Mouse (Mus musculus): ENCODE data around the gene Olfr571. TPM values are rescaled to one million over a fixed set of nuclear protein-coding genes. Genes with fewer than 3 reads are reported as not detected.

Gene Olfr571
- polyA plus RNA-seq (2016; fragmentation: Nextera tagmentation; extraction: Ambion mirVana) = 0.07 TPM in 1 of 2 replicates, not detected in the other

- Histone ChIP-seq H3K9me3 (no peaks in the 10 kb centered on the region), H3K27ac (replicated peaks) (no peak within 1 kb of the TSS), H3K36me3 (replicated peaks) (no peaks in the 10 kb centered on the region), H3K4me3 (no peak within 1 kb of the TSS), H3K4me1 (no peaks in the 10 kb centered on the region), H3K27me3 (replicated peaks; ENCODE audit: low read depth, poor library complexity, severe bottlenecking) (no peaks in the 10 kb centered on the region)
- DNase-seq (ENCODE audit: low spot score) = no peak
- 54% methylated on average over 4 of the region's 4 CpGs for WGBS
Measured at GRCm38 (mm10) chr7:102917032-102917875, at the start of gene Olfr571. Olfr571 (minus strand) TSS chr7:102917536.

GRCm38 (mm10) chr7:102962360-102962759, 45.0 kb upstream of the Olfr571 start, which contains the start of gene Olfr576:
Olfr576 (plus strand) TSS chr7:102962660.
- 60% methylated on average over 2 of the region's 2 CpGs for WGBS
- H3K27ac ChIP-seq (replicated peaks) = no peak within 1 kb of the TSS
- H3K9me3 ChIP-seq = no peaks in the 10 kb centered on the region
- no peaks in the 10 kb centered on the region for H3K4me1 ChIP-seq
- H3K36me3 ChIP-seq (replicated peaks) = no peaks in the 10 kb centered on the region
- H3K4me3 ChIP-seq = no peak within 1 kb of the TSS
- H3K27me3 ChIP-seq (replicated peaks; ENCODE audit: low read depth, poor library complexity, severe bottlenecking) = no peaks in the 10 kb centered on the region
- no peak for DNase-seq (ENCODE audit: low spot score)

GRCm38 (mm10) chr7:102958593-102958992, 41.3 kb upstream of the Olfr571 start, which contains the start of gene Olfr575:
Olfr575 (minus strand) TSS chr7:102958775.
- no peaks in the 10 kb centered on the region for H3K36me3 ChIP-seq (replicated peaks)
- H3K4me3 ChIP-seq = no peak within 1 kb of the TSS
- H3K4me1 ChIP-seq = no peaks in the 10 kb centered on the region
- H3K27ac ChIP-seq (replicated peaks) = no peak within 1 kb of the TSS
- H3K27me3 ChIP-seq (replicated peaks; ENCODE audit: low read depth, poor library complexity, severe bottlenecking) = no peaks in the 10 kb centered on the region
- no peaks in the 10 kb centered on the region for H3K9me3 ChIP-seq
- 83% methylated on average over 1 of the region's 1 CpGs for WGBS
- no peak for DNase-seq (ENCODE audit: low spot score)

- no peak overlapping the region for H3K4me3 ChIP-seq
- WGBS = 77% methylated on average over 3 of the region's 3 CpGs
- H3K9me3 ChIP-seq = no peaks in the 10 kb centered on the region
- no peak for DNase-seq (ENCODE audit: low spot score)
- H3K27ac ChIP-seq (replicated peaks) = no peak overlapping the region
- no peaks in the 10 kb centered on the region for H3K27me3 ChIP-seq (replicated peaks; ENCODE audit: low read depth, poor library complexity, severe bottlenecking)
- H3K36me3 ChIP-seq (replicated peaks) = no peaks in the 10 kb centered on the region
- no peaks in the 10 kb centered on the region for H3K4me1 ChIP-seq
Measured at GRCm38 (mm10) chr7:102958137-102958536, 40.8 kb upstream of the Olfr571 start.

- H3K9me3 ChIP-seq = no peaks in the 10 kb centered on the region
- no peaks in the 10 kb centered on the region for H3K36me3 ChIP-seq (replicated peaks)
- H3K4me1 ChIP-seq = no peaks in the 10 kb centered on the region
- H3K27me3 ChIP-seq (replicated peaks; ENCODE audit: low read depth, poor library complexity, severe bottlenecking) = no peaks in the 10 kb centered on the region
- 75% methylated on average over 1 of the region's 1 CpGs for WGBS
- H3K27ac ChIP-seq (replicated peaks) = no peak overlapping the region
- no peak overlapping the region for H3K4me3 ChIP-seq
- no peak for DNase-seq (ENCODE audit: low spot score)
Measured at GRCm38 (mm10) chr7:102950732-102951131, 33.4 kb upstream of the Olfr571 start.

- no peak for DNase-seq (ENCODE audit: low spot score)
- Histone ChIP-seq H3K4me3 (no peak within 1 kb of the TSS), H3K9me3 (no peaks in the 10 kb centered on the region), H3K4me1 (no peaks in the 10 kb centered on the region), H3K36me3 (replicated peaks) (no peaks in the 10 kb centered on the region), H3K27me3 (replicated peaks; ENCODE audit: low read depth, poor library complexity, severe bottlenecking) (no peaks in the 10 kb centered on the region), H3K27ac (replicated peaks) (no peak within 1 kb of the TSS)
- WGBS = 85% methylated on average over 1 of the region's 1 CpGs
Measured at GRCm38 (mm10) chr7:102948167-102948566, 30.8 kb upstream of the Olfr571 start, which contains the start of gene Olfr574. Olfr574 (plus strand) TSS chr7:102948467.

GRCm38 (mm10) chr7:102943417-102943816, 26.1 kb upstream of the Olfr571 start:
- 83% methylated on average over 1 of the region's 1 CpGs for WGBS
- no peaks in the 10 kb centered on the region for H3K36me3 ChIP-seq (replicated peaks)
- no peaks in the 10 kb centered on the region for H3K9me3 ChIP-seq
- no peaks in the 10 kb centered on the region for H3K4me1 ChIP-seq
- H3K27me3 ChIP-seq (replicated peaks; ENCODE audit: low read depth, poor library complexity, severe bottlenecking) = no peaks in the 10 kb centered on the region
- H3K27ac ChIP-seq (replicated peaks) = no peak overlapping the region
- no peak overlapping the region for H3K4me3 ChIP-seq
- DNase-seq (ENCODE audit: low spot score) = no peak

- Histone ChIP-seq H3K27ac (replicated peaks) (no peak within 1 kb of the TSS), H3K4me3 (no peak within 1 kb of the TSS), H3K9me3 (no peaks in the 10 kb centered on the region), H3K4me1 (no peaks in the 10 kb centered on the region), H3K27me3 (replicated peaks; ENCODE audit: low read depth, poor library complexity, severe bottlenecking) (no peaks in the 10 kb centered on the region), H3K36me3 (replicated peaks) (no peaks in the 10 kb centered on the region)
- 92% methylated on average over 2 of the region's 2 CpGs for WGBS
- DNase-seq (ENCODE audit: low spot score) = no peak
Measured at GRCm38 (mm10) chr7:102942475-102942874, 25.1 kb upstream of the Olfr571 start, which contains the start of gene Olfr573-ps1. Olfr573-ps1 (minus strand) TSS chr7:102942575.

GRCm38 (mm10) chr7:102927105-102927504, 9.8 kb upstream of the Olfr571 start:
- Histone ChIP-seq H3K27ac (replicated peaks) (no peak overlapping the region), H3K4me3 (no peak overlapping the region), H3K36me3 (replicated peaks) (no peaks in the 10 kb centered on the region), H3K4me1 (no peaks in the 10 kb centered on the region), H3K9me3 (no peaks in the 10 kb centered on the region), H3K27me3 (replicated peaks; ENCODE audit: low read depth, poor library complexity, severe bottlenecking) (no peaks in the 10 kb centered on the region)
- DNase-seq (ENCODE audit: low spot score) = no peak
- WGBS = 73% methylated on average over 3 of the region's 3 CpGs

GRCm38 (mm10) chr7:102924109-102924508, 6.8 kb upstream of the Olfr571 start, which contains the start of gene Olfr572:
Olfr572 (plus strand) TSS chr7:102924409.
- no peak within 1 kb of the TSS for H3K4me3 ChIP-seq
- no peaks in the 10 kb centered on the region for H3K27me3 ChIP-seq (replicated peaks; ENCODE audit: low read depth, poor library complexity, severe bottlenecking)
- no peaks in the 10 kb centered on the region for H3K4me1 ChIP-seq
- no peak for DNase-seq (ENCODE audit: low spot score)
- H3K36me3 ChIP-seq (replicated peaks) = no peaks in the 10 kb centered on the region
- 66% methylated on average over 1 of the region's 1 CpGs for WGBS
- H3K9me3 ChIP-seq = no peaks in the 10 kb centered on the region
- no peak within 1 kb of the TSS for H3K27ac ChIP-seq (replicated peaks)

- H3K9me3 ChIP-seq = no peaks in the 10 kb centered on the region
- no peaks in the 10 kb centered on the region for H3K27me3 ChIP-seq (replicated peaks; ENCODE audit: low read depth, poor library complexity, severe bottlenecking)
- H3K36me3 ChIP-seq (replicated peaks) = no peaks in the 10 kb centered on the region
- no peak for DNase-seq (ENCODE audit: low spot score)
- WGBS = 21% methylated on average over 1 of the region's 1 CpGs
- H3K4me1 ChIP-seq = no peaks in the 10 kb centered on the region
- H3K4me3 ChIP-seq = no peak overlapping the region
- no peak overlapping the region for H3K27ac ChIP-seq (replicated peaks)
Measured at GRCm38 (mm10) chr7:102919632-102920031, 2.3 kb upstream of the Olfr571 start.

GRCm38 (mm10) chr7:102916405-102916804, 931 bp downstream of the Olfr571 start:
- H3K4me3 ChIP-seq = no peak overlapping the region
- no peaks in the 10 kb centered on the region for H3K27me3 ChIP-seq (replicated peaks; ENCODE audit: low read depth, poor library complexity, severe bottlenecking)
- 72% methylated on average over 5 of the region's 5 CpGs for WGBS
- H3K27ac ChIP-seq (replicated peaks) = no peak overlapping the region
- H3K4me1 ChIP-seq = no peaks in the 10 kb centered on the region
- no peaks in the 10 kb centered on the region for H3K9me3 ChIP-seq
- H3K36me3 ChIP-seq (replicated peaks) = no peaks in the 10 kb centered on the region
- DNase-seq (ENCODE audit: low spot score) = no peak

GRCm38 (mm10) chr7:102915261-102915660, 2.1 kb downstream of the Olfr571 start:
- WGBS = 58% methylated on average over 1 of the region's 1 CpGs
- no peak overlapping the region for H3K4me3 ChIP-seq
- no peaks in the 10 kb centered on the region for H3K36me3 ChIP-seq (replicated peaks)

More at GRCm38 (mm10) chr7:102915261-102915660, 2.1 kb downstream of the Olfr571 start:
- Histone ChIP-seq H3K27ac (replicated peaks) (no peak overlapping the region), H3K4me1 (no peaks in the 10 kb centered on the region), H3K27me3 (replicated peaks; ENCODE audit: low read depth, poor library complexity, severe bottlenecking) (no peaks in the 10 kb centered on the region), H3K9me3 (no peaks in the 10 kb centered on the region)
- no peak for DNase-seq (ENCODE audit: low spot score)

All from embryonic facial prominence, embryonic 10.5 days (tissue).